Mouse (Mus musculus) kidney, embryonic 16.5 days (tissue): ENCODE data around the gene Smoc1. TPM values are rescaled to one million over a fixed set of nuclear protein-coding genes. Genes with fewer than 3 reads are reported as not detected.

Experiments
- ATAC-seq: fragments of 200-750 bp; cut with Nextera tagmentation; 2 replicates; pipeline ENCODE4 v1.8.0; 2017; ENCODE audit warnings: moderate TSS enrichment; ENCODE audit not compliant: low FRiP score, low TSS enrichment
- H3K27ac ChIP-seq: fragments of 300-500 bp; sonication (generic); 2 replicates; pipeline ENCODE4 v1.5.1; 2014; ENCODE audit warnings: low read length
- H3K27me3 ChIP-seq: fragments of 300-500 bp; sonication (generic); 2 replicates; pipeline ENCODE4 v1.6.1; 2014; ENCODE audit warnings: low read length, control low read depth, mixed read lengths; ENCODE audit not compliant: insufficient read depth
- H3K36me3 ChIP-seq: fragments of 300-500 bp; sonication (generic); 2 replicates; pipeline ENCODE4 v1.6.1; 2014; ENCODE audit warnings: low read length, control low read depth, mixed read lengths; ENCODE audit not compliant: insufficient read depth
- H3K4me1 ChIP-seq: fragments of 300-500 bp; sonication (generic); 2 replicates; pipeline ENCODE4 v1.6.1; 2014; ENCODE audit warnings: low read length, control low read depth, mixed read lengths; ENCODE audit not compliant: insufficient read depth
- H3K4me2 ChIP-seq: fragments of 300-500 bp; sonication (generic); replicated peaks from 2 replicates; pipeline ENCODE4 v1.6.1; 2014; ENCODE audit warnings: low read depth, low read length
- H3K4me3 ChIP-seq: fragments of 300-500 bp; sonication (generic); 2 replicates; pipeline ENCODE4 v1.5.1; 2014; ENCODE audit warnings: mild to moderate bottlenecking, low read length
- H3K9ac ChIP-seq: fragments of 300-500 bp; sonication (generic); replicated peaks from 2 replicates; pipeline ENCODE4 v1.6.1; 2014; ENCODE audit warnings: low read length
- H3K9me3 ChIP-seq: fragments of 300-500 bp; sonication (generic); 2 replicates; pipeline ENCODE4 v1.6.1; 2016; ENCODE audit warnings: low read length, control low read depth
- WGBS: fragments of 180-500 bp; shearing (Covaris S2); extraction: QIAGEN DNeasy Blood & Tissue Kit; methylation state at CpG from one replicate; pipeline ENCODE4 v1.1.7; 2014; 5-methylcytosine and 5-hydroxymethylcytosine counted together
- polyA plus RNA-seq: library from polyadenylated mRNA; unstranded; fragments of >200 nt; fragmentation: Nextera tagmentation; extraction: Ambion mirVana; gene quantifications from 2 replicates; pipeline ENCODE4 v1.2.1, GENCODE M21; 2015

Smoc1 gene
- polyA plus RNA-seq, 1 experiment from 2014 or later: 2.1 TPM

GRCm38 (mm10) chr12:81155675-81156074 lies 129.1 kb downstream of the Smoc1 start:
- H3K4me1 ChIP-seq: 0 out of 2 replicates have a peak, but pooled peaks cover 2% of the 10 kb centered on the region
- no peaks in the 10 kb centered on the region for H3K36me3 ChIP-seq
- H3K27ac ChIP-seq: no peak overlapping the region
- H3K9me3 ChIP-seq: no peaks in the 10 kb centered on the region
- no peak for ATAC-seq
- H3K4me2 ChIP-seq: no peak overlapping the region
- no peak overlapping the region for H3K4me3 ChIP-seq
- H3K9ac ChIP-seq: no peak overlapping the region
- peaks cover 25% of the 10 kb centered on the region for H3K27me3 ChIP-seq
- WGBS: 67% methylated on average over 6 of the region's 6 CpGs

- Histone ChIP-seq H3K27me3 (peaks cover 33% of the 10 kb centered on the region), H3K4me3 (no peak overlapping the region), H3K4me2 (no peak overlapping the region), H3K9me3 (no peaks in the 10 kb centered on the region), H3K4me1 (0 out of 2 replicates have a peak, but pooled peaks cover 2% of the 10 kb centered on the region), H3K27ac (no peak overlapping the region), H3K9ac (no peak overlapping the region), H3K36me3 (no peaks in the 10 kb centered on the region)
- 73% methylated on average over 8 of the region's 8 CpGs for WGBS
- no peak for ATAC-seq
Observed at GRCm38 (mm10) chr12:81156841-81157240, 130.2 kb downstream of the Smoc1 start.

GRCm38 (mm10) chr12:81159947-81160346 lies 133.3 kb downstream of the Smoc1 start:
- no peak for ATAC-seq
- Histone ChIP-seq H3K36me3 (no peaks in the 10 kb centered on the region), H3K9ac (no peak overlapping the region), H3K27ac (no peak overlapping the region), H3K27me3 (peaks cover 57% of the 10 kb centered on the region), H3K9me3 (no peaks in the 10 kb centered on the region), H3K4me3 (no peak overlapping the region), H3K4me1 (0 out of 2 replicates have a peak, but pooled peaks cover 2% of the 10 kb centered on the region), H3K4me2 (no peak overlapping the region)
- WGBS: 43% methylated on average over 2 of the region's 2 CpGs

GRCm38 (mm10) chr12:81160425-81160824 lies 133.8 kb downstream of the Smoc1 start:
- Histone ChIP-seq H3K9ac (no peak overlapping the region), H3K4me3 (no peak overlapping the region), H3K4me1 (0 out of 2 replicates have a peak, but pooled peaks cover 2% of the 10 kb centered on the region), H3K27ac (no peak overlapping the region), H3K27me3 (peaks cover 58% of the 10 kb centered on the region), H3K9me3 (no peaks in the 10 kb centered on the region), H3K36me3 (no peaks in the 10 kb centered on the region), H3K4me2 (no peak overlapping the region)
- no peak for ATAC-seq
- WGBS: 22% methylated on average over 3 of the region's 3 CpGs

- 67% methylated on average over 5 of the region's 5 CpGs for WGBS
- H3K4me3 ChIP-seq: no peak overlapping the region
- no peak for ATAC-seq
- peaks cover 5% of the 10 kb centered on the region for H3K4me1 ChIP-seq
- H3K9me3 ChIP-seq: no peaks in the 10 kb centered on the region
- H3K4me2 ChIP-seq: no peak overlapping the region
- no peak overlapping the region for H3K9ac ChIP-seq
- H3K36me3 ChIP-seq: no peaks in the 10 kb centered on the region
- no peak overlapping the region for H3K27ac ChIP-seq
- peaks cover 61% of the 10 kb centered on the region for H3K27me3 ChIP-seq
Observed at GRCm38 (mm10) chr12:81160831-81161230, 134.2 kb downstream of the Smoc1 start.

- ATAC-seq: no peak
- 79% methylated on average over 2 of the region's 2 CpGs for WGBS
- Histone ChIP-seq H3K4me3 (no peak overlapping the region), H3K9me3 (no peaks in the 10 kb centered on the region), H3K27me3 (peaks cover 61% of the 10 kb centered on the region), H3K27ac (no peak overlapping the region), H3K36me3 (no peaks in the 10 kb centered on the region), H3K9ac (no peak overlapping the region), H3K4me2 (no peak overlapping the region), H3K4me1 (peaks cover 10% of the 10 kb centered on the region)
Observed at GRCm38 (mm10) chr12:81161282-81161681, 134.7 kb downstream of the Smoc1 start.

- H3K4me3 ChIP-seq: no peak overlapping the region
- H3K4me2 ChIP-seq: no peak overlapping the region
- peaks cover 16% of the 10 kb centered on the region for H3K4me1 ChIP-seq
- no peaks in the 10 kb centered on the region for H3K9me3 ChIP-seq
- no peaks in the 10 kb centered on the region for H3K36me3 ChIP-seq
- WGBS: 78% methylated on average over 3 of the region's 3 CpGs
- H3K27ac ChIP-seq: no peak overlapping the region
- peaks cover 69% of the 10 kb centered on the region for H3K27me3 ChIP-seq
- H3K9ac ChIP-seq: no peak overlapping the region
- ATAC-seq: no peak
Observed at GRCm38 (mm10) chr12:81163131-81163530, 136.5 kb downstream of the Smoc1 start.

- peaks cover 16% of the 10 kb centered on the region for H3K4me1 ChIP-seq
- no peak overlapping the region for H3K4me3 ChIP-seq
- 82% methylated on average over 3 of the region's 3 CpGs for WGBS
- H3K9me3 ChIP-seq: no peaks in the 10 kb centered on the region
- peaks cover 68% of the 10 kb centered on the region for H3K27me3 ChIP-seq
- H3K4me2 ChIP-seq: no peak overlapping the region
- H3K36me3 ChIP-seq: no peaks in the 10 kb centered on the region
- ATAC-seq: no peak
- no peak overlapping the region for H3K27ac ChIP-seq
- no peak overlapping the region for H3K9ac ChIP-seq
Observed at GRCm38 (mm10) chr12:81163566-81163965, 137.0 kb downstream of the Smoc1 start.

- H3K9me3 ChIP-seq: no peaks in the 10 kb centered on the region
- peaks cover 72% of the 10 kb centered on the region for H3K27me3 ChIP-seq
- H3K4me1 ChIP-seq: peaks cover 13% of the 10 kb centered on the region
- no peak overlapping the region for H3K27ac ChIP-seq
- peak; percentile 72; the same call in 1 of the 2 replicates for ATAC-seq
- no peak overlapping the region for H3K4me2 ChIP-seq
- H3K4me3 ChIP-seq: no peak overlapping the region
- no peaks in the 10 kb centered on the region for H3K36me3 ChIP-seq
- 3% methylated on average over 10 of the region's 10 CpGs for WGBS
- no peak overlapping the region for H3K9ac ChIP-seq
Observed at GRCm38 (mm10) chr12:81166092-81166491, 139.5 kb downstream of the Smoc1 start.

GRCm38 (mm10) chr12:81166615-81167014 lies 140.0 kb downstream of the Smoc1 start:
- no peak overlapping the region for H3K9ac ChIP-seq
- no peak overlapping the region for H3K27ac ChIP-seq
- peaks cover 70% of the 10 kb centered on the region for H3K27me3 ChIP-seq
- no peaks in the 10 kb centered on the region for H3K9me3 ChIP-seq
- no peak overlapping the region for H3K4me3 ChIP-seq
- H3K4me2 ChIP-seq: no peak overlapping the region
- H3K4me1 ChIP-seq: peaks cover 13% of the 10 kb centered on the region
- 25% methylated on average over 8 of the region's 8 CpGs for whole genome bisulfite sequencing
- no peak for ATAC-seq
- H3K36me3 ChIP-seq: no peaks in the 10 kb centered on the region
